Mouse (Mus musculus): ENCODE measurements around the gene Mboat2. TPM values are rescaled to one million over a fixed set of nuclear protein-coding genes. Genes with fewer than 3 reads are reported as not detected.

Gene Mboat2
- total and polyA plus RNA-seq, 3 experiments: 0.39 to 4.0 (median 0.76) TPM

DNA sequence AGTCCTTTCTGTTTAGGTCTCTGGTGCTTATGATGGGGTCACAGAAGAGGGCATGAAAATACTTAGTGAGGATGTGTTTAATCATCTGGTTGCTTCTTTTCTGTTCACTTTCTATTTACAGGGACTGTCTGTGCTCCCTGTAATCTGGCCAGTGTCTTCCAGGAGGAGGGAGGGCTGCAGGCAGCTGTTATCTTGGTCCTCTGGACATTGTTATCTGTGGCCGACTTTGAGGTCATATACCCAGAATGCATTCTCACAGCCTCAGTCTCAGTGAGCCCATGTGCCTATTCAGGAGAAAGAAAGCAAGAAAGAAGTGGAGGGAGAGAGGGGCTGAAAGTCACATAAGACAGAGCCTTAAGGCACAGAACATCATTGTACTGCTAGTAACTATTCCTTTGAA lies 19.4 kb upstream of the Mboat2 start:
- Histone ChIP-seq H3K4me1 (ENCODE audit: control insufficient read depth in 1 of 2, insufficient read depth in 2 of 2) (no peaks in the 10 kb centered on the region), H3K9ac (ENCODE audit: insufficient read depth, low read depth) (no peak overlapping the region), H3K4me3 (replicated peaks in 1 of 3; ENCODE audit: low read depth in 2 of 3, low read length in 2 of 3, poor library complexity in 1 of 3) (no peak overlapping the region), H3K27ac (ENCODE audit: insufficient read depth, low read depth) (no peak overlapping the region), H3K27me3 (replicated peaks) (no peaks in the 10 kb centered on the region), H3K4me2 (ENCODE audit: insufficient read depth, low read depth, poor library complexity, severe bottlenecking) (no peak overlapping the region), H3K9me3 (replicated peaks; ENCODE audit: low read length) (peaks cover 6% of the 10 kb centered on the region), H3K36me3 (replicated peaks in 1 of 2; ENCODE audit: control insufficient read depth in 1 of 2, insufficient read depth in 1 of 2, low read length in 1 of 2) (no peaks in the 10 kb centered on the region), H3K79me2 (replicated peaks; ENCODE audit: control insufficient read depth, extremely low read depth, insufficient read depth, poor library complexity, severe bottlenecking) (no peaks in the 10 kb centered on the region)
- TF ChIP-seq JUN (IDR thresholded peaks at IDR 0.05; ENCODE audit: insufficient read depth, low read depth, low read length): no peak
- no peak for TF ChIP-seq MYC (IDR thresholded peaks at IDR 0.05; ENCODE audit: low read depth, low read length)
- no peak for TF ChIP-seq ZKSCAN1 (IDR thresholded peaks at IDR 0.05; ENCODE audit: borderline replicate concordance, low read depth, low read length)
- no peak for TF ChIP-seq PAX5 (IDR thresholded peaks at IDR 0.05; ENCODE audit: low read length)
- no peak for TF ChIP-seq SIN3A (IDR thresholded peaks at IDR 0.05; ENCODE audit: low read length)
- TF ChIP-seq ZMIZ1 (IDR thresholded peaks at IDR 0.05; ENCODE audit: low read depth, low read length): no peak
- TF ChIP-seq POLR2A (IDR thresholded peaks at IDR 0.05; ENCODE audit: low read depth, low read length): no peak
- no peak for TF ChIP-seq MAFK (IDR thresholded peaks at IDR 0.05; ENCODE audit: insufficient replicate concordance, low read length)
- TF ChIP-seq TCF12 (IDR thresholded peaks at IDR 0.05; ENCODE audit: low read depth, low read length): no peak
- no peak for TF ChIP-seq CTCF (conservative IDR thresholded peaks at IDR 0.05 in 1 of 2, IDR thresholded peaks at IDR 0.05 in 1 of 2; ENCODE audit: low read depth in 2 of 2, low read length in 2 of 2)
- TF ChIP-seq E2F4 (IDR thresholded peaks at IDR 0.05; ENCODE audit: insufficient replicate concordance, low read depth, low read length): no peak
- in situ Hi-C loops (cut with MboI; ENCODE audit: low pct_ligation_motif_present, low pct_unique_long_range_greater_than_20kb, low sequenced_read_pairs): no loop called here
- dilution Hi-C loops (cut with MboI; ENCODE audit: extremely low pct_ligation_motif_present, extremely low pct_unique_long_range_greater_than_20kb, low sequenced_read_pairs): no loop called here
- DNase-seq (ENCODE audit: extremely low read depth): no peak

DNA sequence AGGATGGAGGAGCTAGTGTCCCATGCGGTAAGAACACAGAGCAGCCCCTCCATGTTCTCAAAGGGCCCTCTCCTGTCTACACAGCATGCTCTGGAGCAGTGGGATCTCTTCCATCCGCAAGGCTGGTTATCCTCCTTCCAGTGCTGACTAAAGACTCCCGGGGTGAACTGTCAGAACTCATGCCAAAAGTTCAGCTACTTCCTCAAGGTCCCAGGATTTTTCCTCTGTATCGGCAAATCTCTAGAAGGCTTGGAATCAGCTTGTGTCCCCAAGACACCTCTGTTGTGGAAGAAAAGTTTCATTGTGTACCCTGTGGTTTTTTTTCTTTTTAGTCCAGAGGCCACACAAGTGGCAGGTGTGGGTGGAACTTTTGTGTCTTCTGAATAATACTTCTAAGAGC lies 18.8 kb upstream of the Mboat2 start:
- dilution Hi-C loops (cut with MboI; ENCODE audit: extremely low pct_ligation_motif_present, extremely low pct_unique_long_range_greater_than_20kb, low sequenced_read_pairs) (no loop called here), in situ Hi-C loops (cut with MboI; ENCODE audit: low pct_ligation_motif_present, low pct_unique_long_range_greater_than_20kb, low sequenced_read_pairs) (no loop called here)
- no peak for DNase-seq (ENCODE audit: extremely low read depth)
- Histone ChIP-seq H3K4me1 (ENCODE audit: control insufficient read depth in 1 of 2, insufficient read depth in 2 of 2) (no peaks in the 10 kb centered on the region), H3K36me3 (replicated peaks in 1 of 2; ENCODE audit: control insufficient read depth in 1 of 2, insufficient read depth in 1 of 2, low read length in 1 of 2) (no peaks in the 10 kb centered on the region), H3K9me3 (replicated peaks; ENCODE audit: low read length) (peaks cover 6% of the 10 kb centered on the region), H3K27me3 (replicated peaks) (no peaks in the 10 kb centered on the region), H3K79me2 (replicated peaks; ENCODE audit: control insufficient read depth, extremely low read depth, insufficient read depth, poor library complexity, severe bottlenecking) (no peaks in the 10 kb centered on the region), H3K27ac (ENCODE audit: insufficient read depth, low read depth) (no peak overlapping the region), H3K4me3 (replicated peaks in 1 of 3; ENCODE audit: low read depth in 2 of 3, low read length in 2 of 3, poor library complexity in 1 of 3) (no peak overlapping the region), H3K4me2 (ENCODE audit: insufficient read depth, low read depth, poor library complexity, severe bottlenecking) (no peak overlapping the region), H3K9ac (ENCODE audit: insufficient read depth, low read depth) (no peak overlapping the region)
- TF ChIP-seq RCOR1 (conservative IDR thresholded peaks at IDR 0.05; ENCODE audit: low read depth, low read length) (no peak), ZKSCAN1 (IDR thresholded peaks at IDR 0.05; ENCODE audit: borderline replicate concordance, low read depth, low read length) (no peak), PAX5 (IDR thresholded peaks at IDR 0.05; ENCODE audit: low read length) (no peak), MAZ (IDR thresholded peaks at IDR 0.05; ENCODE audit: low read depth, low read length) (no peak), BHLHE40 (IDR thresholded peaks at IDR 0.05; ENCODE audit: low read depth, low read length) (no peak), MXI1 (IDR thresholded peaks at IDR 0.05; ENCODE audit: low read depth, low read length) (no peak), USF1 (IDR thresholded peaks at IDR 0.05; ENCODE audit: low read depth, low read length) (no peak), EP300 (IDR thresholded peaks at IDR 0.05; ENCODE audit: low read length) (no peak), IRF4 (IDR thresholded peaks at IDR 0.05; ENCODE audit: low read depth, low read length) (no peak)

All from CH12.LX (cell line).